Mouse (Mus musculus): ENCODE data around the gene Olfr1378. TPM values are rescaled to one million over a fixed set of nuclear protein-coding genes. Genes with fewer than 3 reads are reported as not detected.

Gene Olfr1378
- not detected in 2 replicates for polyA plus RNA-seq (2015; fragmentation: Nextera tagmentation; extraction: Ambion mirVana)

GRCm38 (mm10) chr11:50966230-50966629 lies at the start of gene Olfr1378:
Gene Olfr1378 (plus strand): TSS chr11:50966530.
- Histone ChIP-seq H3K9ac (no peak within 1 kb of the TSS), H3K27me3 (no peaks in the 10 kb centered on the region), H3K4me3 (no peak within 1 kb of the TSS), H3K4me2 (no peak within 1 kb of the TSS), H3K27ac (no peak within 1 kb of the TSS), H3K36me3 (ENCODE audit: poor library complexity, severe bottlenecking) (no peaks in the 10 kb centered on the region), H3K4me1 (no peaks in the 10 kb centered on the region), H3K9me3 (replicated peaks) (no peaks in the 10 kb centered on the region)
- WGBS, result 92% methylated on average over 11 of the region's 11 CpGs
- ATAC-seq, result no peak

GRCm38 (mm10) chr11:50930469-50931014 lies 35.8 kb upstream of the Olfr1378 start:
- Histone ChIP-seq H3K4me1 (peaks cover 12% of the 10 kb centered on the region), H3K4me2 (peak overlapping the region; percentile 83), H3K27ac (no peak overlapping the region), H3K9ac (peak overlapping the region; percentile 75), H3K9me3 (replicated peaks) (no peaks in the 10 kb centered on the region), H3K36me3 (ENCODE audit: poor library complexity, severe bottlenecking) (no peaks in the 10 kb centered on the region), H3K27me3 (no peaks in the 10 kb centered on the region), H3K4me3 (peak overlapping the region; percentile 62)
- ATAC-seq, result no peak
- WGBS, result 34% methylated on average over 14 of the region's 14 CpGs

- Histone ChIP-seq H3K4me2 (peak overlapping the region; percentile 83), H3K9me3 (replicated peaks) (no peaks in the 10 kb centered on the region), H3K27me3 (no peaks in the 10 kb centered on the region), H3K36me3 (ENCODE audit: poor library complexity, severe bottlenecking) (no peaks in the 10 kb centered on the region), H3K4me1 (peaks cover 12% of the 10 kb centered on the region), H3K4me3 (peak overlapping the region; percentile 62), H3K27ac (no peak overlapping the region), H3K9ac (peak overlapping the region; percentile 75)
- 2% methylated on average over 16 of the region's 16 CpGs for WGBS
- peak; percentile 79 for ATAC-seq
Observed at GRCm38 (mm10) chr11:50931021-50931420, 35.3 kb upstream of the Olfr1378 start.

GRCm38 (mm10) chr11:50931451-50931866 lies 34.9 kb upstream of the Olfr1378 start, which contains the start of gene Zfp354b:
Gene Zfp354b (minus strand): TSS chr11:50931633.
- Histone ChIP-seq H3K36me3 (ENCODE audit: poor library complexity, severe bottlenecking) (no peaks in the 10 kb centered on the region), H3K9me3 (replicated peaks) (no peaks in the 10 kb centered on the region), H3K9ac (peak within 1 kb of the TSS; percentile 75), H3K4me3 (peak within 1 kb of the TSS; percentile 62), H3K4me2 (peak within 1 kb of the TSS; percentile 83), H3K4me1 (peaks cover 12% of the 10 kb centered on the region), H3K27me3 (no peaks in the 10 kb centered on the region), H3K27ac (0 out of 2 replicates have a peak within 1 kb of the TSS, but pooled peaks have one; percentile 14)
- ATAC-seq, result peak; percentile 97
- under 1% methylated on average over 18 of the region's 18 CpGs for WGBS

- H3K4me2 ChIP-seq, result peak overlapping the region; percentile 83
- 100% methylated on average over 1 of the region's 1 CpGs for WGBS
- ATAC-seq, result peak; percentile 46
- no peaks in the 10 kb centered on the region for H3K36me3 ChIP-seq (ENCODE audit: poor library complexity, severe bottlenecking)
- H3K4me3 ChIP-seq, result 0 out of 2 replicates have a peak overlapping the region, but pooled peaks have one; percentile 62
- no peaks in the 10 kb centered on the region for H3K27me3 ChIP-seq
- H3K4me1 ChIP-seq, result peaks cover 12% of the 10 kb centered on the region
- 0 out of 2 replicates have a peak overlapping the region, but pooled peaks have one; percentile 34 for H3K9ac ChIP-seq
- H3K27ac ChIP-seq, result 0 out of 2 replicates have a peak overlapping the region, but pooled peaks have one; percentile 14
- H3K9me3 ChIP-seq (replicated peaks), result no peaks in the 10 kb centered on the region
Observed at GRCm38 (mm10) chr11:50932040-50932439, 34.3 kb upstream of the Olfr1378 start.

- H3K36me3 ChIP-seq (ENCODE audit: poor library complexity, severe bottlenecking), result no peaks in the 10 kb centered on the region
- 78% methylated on average over 8 of the region's 8 CpGs for WGBS
- no peak for ATAC-seq
- no peak overlapping the region for H3K4me3 ChIP-seq
- H3K9me3 ChIP-seq (replicated peaks), result no peaks in the 10 kb centered on the region
- no peak overlapping the region for H3K27ac ChIP-seq
- no peaks in the 10 kb centered on the region for H3K4me1 ChIP-seq
- no peak overlapping the region for H3K9ac ChIP-seq
- no peaks in the 10 kb centered on the region for H3K27me3 ChIP-seq
- H3K4me2 ChIP-seq, result no peak overlapping the region
Observed at GRCm38 (mm10) chr11:50938435-50938834, 27.9 kb upstream of the Olfr1378 start.

GRCm38 (mm10) chr11:50939621-50940366 lies 26.5 kb upstream of the Olfr1378 start:
- peak; percentile 61; the same call in 1 of the 2 replicates for ATAC-seq
- Histone ChIP-seq H3K27me3 (no peaks in the 10 kb centered on the region), H3K27ac (no peak overlapping the region), H3K36me3 (ENCODE audit: poor library complexity, severe bottlenecking) (no peaks in the 10 kb centered on the region), H3K9me3 (replicated peaks) (no peaks in the 10 kb centered on the region), H3K4me2 (no peak overlapping the region), H3K4me1 (no peaks in the 10 kb centered on the region), H3K9ac (no peak overlapping the region), H3K4me3 (no peak overlapping the region)
- 35% methylated on average over 14 of the region's 14 CpGs for WGBS

GRCm38 (mm10) chr11:50942386-50942785 lies 23.9 kb upstream of the Olfr1378 start:
- Histone ChIP-seq H3K4me1 (no peaks in the 10 kb centered on the region), H3K9ac (no peak overlapping the region), H3K9me3 (replicated peaks) (no peaks in the 10 kb centered on the region), H3K4me2 (no peak overlapping the region), H3K27ac (no peak overlapping the region), H3K27me3 (no peaks in the 10 kb centered on the region), H3K36me3 (ENCODE audit: poor library complexity, severe bottlenecking) (no peaks in the 10 kb centered on the region), H3K4me3 (no peak overlapping the region)
- ATAC-seq, result no peak
- WGBS, result 82% methylated on average over 12 of the region's 12 CpGs

- H3K36me3 ChIP-seq (ENCODE audit: poor library complexity, severe bottlenecking), result no peaks in the 10 kb centered on the region
Observed at GRCm38 (mm10) chr11:50943506-50943905, 22.8 kb upstream of the Olfr1378 start, which contains the start of gene 4933414I15Rik. Gene 4933414I15Rik (minus strand): TSS chr11:50943765.

GRCm38 (mm10) chr11:50952290-50952689 lies 14.0 kb upstream of the Olfr1378 start:
- H3K4me3 ChIP-seq, result no peak overlapping the region
- H3K27ac ChIP-seq, result no peak overlapping the region
- no peaks in the 10 kb centered on the region for H3K36me3 ChIP-seq (ENCODE audit: poor library complexity, severe bottlenecking)
- H3K9me3 ChIP-seq (replicated peaks), result no peaks in the 10 kb centered on the region
- 81% methylated on average over 14 of the region's 14 CpGs for WGBS
- no peak for ATAC-seq
- H3K4me2 ChIP-seq, result no peak overlapping the region
- H3K4me1 ChIP-seq, result no peaks in the 10 kb centered on the region
- no peaks in the 10 kb centered on the region for H3K27me3 ChIP-seq
- no peak overlapping the region for H3K9ac ChIP-seq

More at GRCm38 (mm10) chr11:50943506-50943905, 22.8 kb upstream of the Olfr1378 start, which contains the start of gene 4933414I15Rik:
- H3K4me1 ChIP-seq, result no peaks in the 10 kb centered on the region
- no peaks in the 10 kb centered on the region for H3K9me3 ChIP-seq (replicated peaks)
- no peaks in the 10 kb centered on the region for H3K27me3 ChIP-seq
- no peak for ATAC-seq
- no peak within 1 kb of the TSS for H3K27ac ChIP-seq
- H3K4me2 ChIP-seq, result no peak within 1 kb of the TSS
- H3K9ac ChIP-seq, result no peak within 1 kb of the TSS
- 79% methylated on average over 14 of the region's 14 CpGs for WGBS
- no peak within 1 kb of the TSS for H3K4me3 ChIP-seq

- Histone ChIP-seq H3K36me3 (ENCODE audit: poor library complexity, severe bottlenecking) (no peaks in the 10 kb centered on the region), H3K27me3 (no peaks in the 10 kb centered on the region), H3K27ac (no peak within 1 kb of the TSS), H3K9ac (no peak within 1 kb of the TSS), H3K4me3 (no peak within 1 kb of the TSS), H3K4me1 (no peaks in the 10 kb centered on the region), H3K9me3 (replicated peaks) (no peaks in the 10 kb centered on the region), H3K4me2 (no peak within 1 kb of the TSS)
- 67% methylated on average over 6 of the region's 6 CpGs for WGBS
- ATAC-seq, result no peak
Observed at GRCm38 (mm10) chr11:50953665-50954064, 12.7 kb upstream of the Olfr1378 start, which contains the start of gene Prop1. Gene Prop1 (minus strand): TSS chr11:50953765.

- no peak overlapping the region for H3K4me2 ChIP-seq
- no peaks in the 10 kb centered on the region for H3K36me3 ChIP-seq (ENCODE audit: poor library complexity, severe bottlenecking)
- no peak overlapping the region for H3K27ac ChIP-seq
- H3K27me3 ChIP-seq, result no peaks in the 10 kb centered on the region
- no peak overlapping the region for H3K4me3 ChIP-seq
- no peaks in the 10 kb centered on the region for H3K9me3 ChIP-seq (replicated peaks)
- no peaks in the 10 kb centered on the region for H3K4me1 ChIP-seq
- 94% methylated on average over 2 of the region's 2 CpGs for WGBS
- no peak overlapping the region for H3K9ac ChIP-seq
- ATAC-seq, result no peak
Observed at GRCm38 (mm10) chr11:50964886-50965285, 1.4 kb upstream of the Olfr1378 start.

Data from forebrain, embryonic 13.5 days (tissue).